Mouse (Mus musculus) liver, adult 2 months (tissue): Measurements from ENCODE around the gene P2ry13.

Source experiments
- CTCF ChIP-seq: fragments of 200-500 bp; IDR thresholded peaks from 2 replicates; pipeline ENCODE4 v1.5.1; 2011; ENCODE audit warnings: low read depth, low read length, control low read depth
- POLR2A ChIP-seq: fragments of 200-500 bp; IDR thresholded peaks from 2 replicates; pipeline ENCODE4 v1.6.1; 2011; ENCODE audit warnings: low read length, control low read depth; ENCODE audit not compliant: insufficient read depth; ENCODE audit errors: extremely low read depth

GRCm38 (mm10) chr3:59227696-59228095 is 17.0 kb upstream of the P2ry13 start:
- no peak for TF ChIP-seq CTCF
- TF ChIP-seq POLR2A, result no peak
